Mouse (Mus musculus): ENCODE results near the gene Chrm1. TPM values are rescaled to one million over a fixed set of nuclear protein-coding genes. Genes with fewer than 3 reads are reported as not detected.
"Not testable (repeated sequence)": the region's sequence is repeated elsewhere in the genome, so short reads cannot be mapped to it uniquely, and the experiment has no call there.

The Chrm1 gene
- total RNA-seq, 2 experiments from 2014 or later: 152 to 155 TPM

DNA sequence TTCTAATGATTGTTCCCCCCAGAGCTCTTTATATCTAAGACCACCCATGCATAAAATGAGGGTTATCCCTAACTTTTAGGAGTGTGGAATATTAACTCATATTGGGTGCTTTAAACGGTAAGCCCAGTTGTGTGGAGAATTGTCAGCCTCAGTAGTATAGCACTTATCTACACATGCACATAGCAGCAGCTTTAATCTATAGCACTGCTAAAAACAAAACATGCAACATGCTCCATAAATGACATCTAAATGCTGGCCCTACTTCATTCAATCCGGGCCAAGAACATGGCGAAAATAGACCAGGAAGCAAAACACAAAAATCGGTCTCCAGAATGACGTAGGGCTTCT is 58.9 kb downstream of the Chrm1 start:
- no peak for DNase-seq (ENCODE audit: extremely low spot score in 1 of 2, low spot score in 2 of 2)
- Histone ChIP-seq H3K27ac (peak overlapping the region; percentile 95), H3K4me3 (peak overlapping the region; percentile 95)
- intact Hi-C loops (cut with DNase I): no loop called here
- TF ChIP-seq CTCF (IDR thresholded peaks at IDR 0.05): no peak

DNA sequence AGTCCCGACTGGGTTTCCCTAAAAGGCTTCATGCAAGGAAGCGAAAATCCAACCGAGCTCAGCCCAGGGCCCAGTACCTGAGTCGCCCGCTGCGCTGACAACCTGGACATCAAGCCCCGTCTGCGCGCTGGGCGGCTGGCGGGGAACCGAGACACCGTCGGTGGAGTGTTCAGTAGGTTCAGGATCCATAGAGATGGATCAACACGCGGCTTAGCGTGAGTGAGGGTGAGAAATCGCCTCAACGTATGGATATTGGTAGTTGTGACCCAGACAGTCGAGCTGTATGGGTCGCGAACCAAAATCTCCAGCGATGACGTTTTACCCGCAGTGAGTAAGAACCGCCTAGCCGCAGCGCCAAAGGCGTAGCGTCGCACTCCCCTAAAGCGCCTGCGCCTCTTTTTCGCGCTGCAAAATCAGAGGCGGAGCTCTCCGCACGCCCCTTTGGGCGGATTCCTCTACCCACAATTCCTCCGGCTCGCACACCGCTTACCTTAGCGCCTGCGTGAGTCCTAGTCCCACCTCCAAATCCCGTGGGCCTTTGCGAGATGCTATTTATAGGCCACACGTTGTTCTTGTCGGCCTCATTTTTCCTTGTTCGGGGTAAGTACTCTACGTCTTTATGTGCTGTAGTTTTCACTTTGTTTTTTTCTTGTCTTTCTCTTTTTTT is 59.5 kb downstream of the Chrm1 start, which contains the start of gene Slc3a2:
TSS of gene Slc3a2 (minus strand) at position 463 of the 667 bp plus-strand sequence.
- intact Hi-C loops (cut with DNase I): no loop called here
- no peak; the same call in 1 of the 2 replicates for TF ChIP-seq CTCF (IDR thresholded peaks at IDR 0.05)
- Histone ChIP-seq H3K4me3 (peak within 1 kb of the TSS; percentile 95), H3K27ac (peak within 1 kb of the TSS; percentile 95)
- peak; percentile 96 to 97 for DNase-seq (ENCODE audit: extremely low spot score in 1 of 2, low spot score in 2 of 2)

- Histone ChIP-seq H3K27ac (peak overlapping the region; percentile 91), H3K4me3 (peak overlapping the region; percentile 95)
- DNase-seq (ENCODE audit: extremely low spot score in 1 of 2, low spot score in 2 of 2): no peak
- no peak for TF ChIP-seq CTCF (IDR thresholded peaks at IDR 0.05)
- intact Hi-C loops (cut with DNase I): no loop called here
Observed at GRCm38 (mm10) chr19:8723574-8724346, 60.2 kb downstream of the Chrm1 start.

DNA sequence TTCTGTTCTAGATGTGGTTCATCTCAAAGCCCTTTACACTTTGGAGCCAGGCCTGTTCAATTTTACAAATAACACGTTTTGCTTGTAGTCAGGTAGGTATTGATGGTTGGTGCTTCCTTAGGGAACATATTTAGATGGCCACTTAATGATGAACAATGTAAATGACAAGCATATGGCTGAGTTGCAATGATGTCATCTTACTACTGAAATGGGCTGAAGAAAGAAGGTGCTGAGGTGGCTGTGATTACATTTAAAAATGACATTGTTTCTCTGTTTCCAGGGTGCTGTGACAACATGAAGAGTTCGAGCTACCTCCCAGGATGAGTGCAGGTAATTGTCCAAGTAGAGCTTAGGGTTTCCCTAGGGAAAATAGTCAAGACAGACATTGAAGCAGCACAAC is 60.8 kb downstream of the Chrm1 start:
- intact Hi-C loops (cut with DNase I): no loop called here

GRCm38 (mm10) chr19:8725081-8725613 is 61.6 kb downstream of the Chrm1 start:
- intact Hi-C loops (cut with DNase I): no loop called here
- H3K27ac ChIP-seq: no peak overlapping the region
- TF ChIP-seq CTCF (IDR thresholded peaks at IDR 0.05): no peak
- no peak overlapping the region for H3K4me3 ChIP-seq
- no peak for DNase-seq (ENCODE audit: extremely low spot score in 1 of 2, low spot score in 2 of 2)

More for the DNA sequence above, 60.8 kb downstream of the Chrm1 start:
- no peak overlapping the region for H3K27ac ChIP-seq
- TF ChIP-seq CTCF (IDR thresholded peaks at IDR 0.05): no peak
- no peak for DNase-seq (ENCODE audit: extremely low spot score in 1 of 2, low spot score in 2 of 2)
- peak overlapping the region; percentile 95 for H3K4me3 ChIP-seq

GRCm38 (mm10) chr19:8726609-8727390 is 63.2 kb downstream of the Chrm1 start:
- TF ChIP-seq CTCF (IDR thresholded peaks at IDR 0.05): no peak
- intact Hi-C loops (cut with DNase I): no loop called here
- H3K4me3 ChIP-seq: no peak overlapping the region
- no peak overlapping the region for H3K27ac ChIP-seq
- DNase-seq (ENCODE audit: extremely low spot score in 1 of 2, low spot score in 2 of 2): no peak

GRCm38 (mm10) chr19:8727495-8728114 is 64.0 kb downstream of the Chrm1 start:
- DNase-seq (ENCODE audit: extremely low spot score in 1 of 2, low spot score in 2 of 2): no peak
- intact Hi-C loops (cut with DNase I): no loop called here
- Histone ChIP-seq H3K4me3 (no peak overlapping the region), H3K27ac (no peak overlapping the region)
- TF ChIP-seq CTCF (IDR thresholded peaks at IDR 0.05): no peak

GRCm38 (mm10) chr19:8728335-8729099 is 64.9 kb downstream of the Chrm1 start:
- intact Hi-C loops (cut with DNase I); H3K4me3 ChIP-seq; H3K27ac ChIP-seq; DNase-seq (ENCODE audit: extremely low spot score in 1 of 2, low spot score in 2 of 2): not testable (repeated sequence)

Other genes with a start within 250 kb of the Chrm1 start
- 10 to 100 TPM; 12.5 TPM for gene Slc22a8, start 72.5 kb upstream of the Chrm1 start, total RNA-seq (2021)
- 1 to 10 TPM; 5.2 to 7.3 TPM for gene Slc22a6, start 45.8 kb upstream of the Chrm1 start, total RNA-seq (2021)
- 100 to 1,000 TPM; 144 to 154 TPM for gene Slc3a2, start 59.6 kb downstream of the Chrm1 start, total RNA-seq (2021)
- gene Wdr74, start 72.0 kb downstream of the Chrm1 start, total RNA-seq (2021): 10 to 100 TPM; 48.5 to 53.1 TPM
- gene 1700092M07Rik, start 76.9 kb downstream of the Chrm1 start, total RNA-seq (2021): 1 to 10 TPM; 1.4 to 1.8 TPM
- gene Stx5a, start 77.6 kb downstream of the Chrm1 start, total RNA-seq (2021): 10 to 100 TPM; 71.2 to 77.9 TPM
- gene Nxf1, start 93.3 kb downstream of the Chrm1 start, total RNA-seq (2021): 10 to 100 TPM; 90.2 to 98.8 TPM
- gene Tmem223, start 107.2 kb downstream of the Chrm1 start, total RNA-seq (2021): 10 to 100 TPM; 63.8 to 66.8 TPM
- 1 to 10 TPM; 8.2 to 8.7 TPM for gene Tmem179b, start 110.7 kb downstream of the Chrm1 start, total RNA-seq (2021)
- 10 to 100 TPM; 13.1 to 14.3 TPM for gene Taf6l, start 122.6 kb downstream of the Chrm1 start, total RNA-seq (2021)
- gene Polr2g, start 134.8 kb downstream of the Chrm1 start, total RNA-seq (2021): 100 to 1,000 TPM in 1 of 2 experiments, 10 to 100 TPM in 1; 96.6 to 105 TPM
- 1 to 10 TPM; 5.3 to 6.7 TPM for gene Zbtb3, start 138.8 kb downstream of the Chrm1 start, total RNA-seq (2021)
- gene Ttc9c, start 155.5 kb downstream of the Chrm1 start, total RNA-seq (2021): 10 to 100 TPM; 34.5 to 36.7 TPM
- 100 to 1,000 TPM; 125 to 129 TPM for gene Hnrnpul2, start 156.2 kb downstream of the Chrm1 start, total RNA-seq (2021)
- not detected for gene AC129217.1, start 166.0 kb downstream of the Chrm1 start, total RNA-seq (2021)
- 100 to 1,000 TPM; 109 TPM for gene Bscl2, start 173.7 kb downstream of the Chrm1 start, total RNA-seq (2021)
- gene Gng3, start 175.4 kb downstream of the Chrm1 start, total RNA-seq (2021): 100 to 1,000 TPM; 184 to 198 TPM
- 1 to 10 TPM in 1 of 2 experiments, under 1 TPM in 1; 0.87 to 1.1 TPM for gene Lrrn4cl, start 187.0 kb downstream of the Chrm1 start, total RNA-seq (2021)
- gene Ubxn1, start 207.7 kb downstream of the Chrm1 start, total RNA-seq (2021): 10 to 100 TPM; 86.1 to 94.7 TPM
- 10 to 100 TPM; 33.1 to 36.2 TPM for gene Uqcc3, start 217.1 kb downstream of the Chrm1 start, total RNA-seq (2021)
- 1 to 10 TPM; 6.5 to 9.3 TPM for gene Lbhd1, start 219.9 kb downstream of the Chrm1 start, total RNA-seq (2021)
- gene Gm49403, start 220.1 kb downstream of the Chrm1 start, total RNA-seq (2021): not detected
- 10 to 100 TPM; 22.5 to 23.2 TPM for gene 1810009A15Rik, start 225.1 kb downstream of the Chrm1 start, total RNA-seq (2021)
- 1 to 10 TPM; 1.2 to 6.7 TPM for gene Gm49416, start 225.1 kb downstream of the Chrm1 start, total RNA-seq (2021)
- gene Ints5, start 229.2 kb downstream of the Chrm1 start, total RNA-seq (2021): 10 to 100 TPM; 21.7 to 22.9 TPM
- gene Ganab, start 234.3 kb downstream of the Chrm1 start, total RNA-seq (2021): 100 to 1,000 TPM in 1 of 2 experiments, 10 to 100 TPM in 1; 96.4 to 104 TPM

All from left cerebral cortex, adult 2 months (tissue).